Mouse (Mus musculus) spleen, adult 2 months (tissue): ENCODE data around the gene 1700042G07Rik.

ENCODE experiments used
- CTCF ChIP-seq: fragments of 200-500 bp; IDR thresholded peaks from 2 replicates; pipeline ENCODE4 v1.5.1; 2011; ENCODE audit warnings: mild to moderate bottlenecking, inconsistent platforms; ENCODE audit not compliant: insufficient read depth, insufficient read length, insufficient replicate concordance; ENCODE audit errors: extremely low read depth
- POLR2A ChIP-seq: fragments of 200-500 bp; IDR thresholded peaks from 2 replicates; pipeline ENCODE4 v1.6.1; 2011; ENCODE audit warnings: low read depth, low read length, inconsistent platforms

DNA sequence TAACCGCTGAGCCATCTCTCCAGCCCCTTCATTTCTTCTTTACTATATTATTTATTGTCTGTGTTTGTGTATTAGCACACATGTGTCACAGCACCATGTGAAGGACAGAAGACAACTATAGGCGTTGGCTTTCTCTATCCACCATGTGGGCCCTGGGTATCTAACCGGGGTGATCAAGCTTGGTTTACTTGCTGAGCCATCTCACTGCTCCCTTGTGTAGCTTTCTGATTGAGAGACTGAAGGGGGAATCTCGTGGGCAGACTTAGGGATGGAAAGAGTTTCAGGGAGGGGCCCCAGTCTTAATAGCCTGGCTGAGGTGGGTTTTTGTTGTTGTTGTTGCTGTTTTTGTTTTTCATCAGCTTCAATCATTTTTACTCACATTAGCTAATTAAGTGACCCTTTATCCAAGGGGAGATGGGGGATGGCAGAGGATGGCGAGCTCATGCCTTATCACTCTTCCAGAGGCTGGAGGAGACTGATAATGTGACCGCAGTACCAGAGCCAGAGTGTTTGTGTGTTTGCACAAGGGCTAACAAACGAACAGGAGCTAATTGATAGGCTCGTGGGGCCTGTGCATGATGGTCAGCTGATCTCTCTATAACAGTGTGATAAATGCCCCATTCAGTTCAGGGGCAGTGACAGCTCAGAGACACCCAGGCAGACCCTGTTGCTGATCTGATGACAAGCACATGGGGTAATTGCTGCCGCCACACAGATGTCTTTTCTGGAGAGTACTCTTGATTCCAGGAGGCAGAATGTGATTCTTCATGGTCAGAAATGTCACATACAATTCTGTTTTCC is 20.6 kb downstream of the 1700042G07Rik start:
- no peak for TF ChIP-seq CTCF
- TF ChIP-seq POLR2A = no peak
